Mouse (Mus musculus) testis, adult 2 months (tissue): Measurements from ENCODE around the gene Dcun1d4.

Source experiments
- CTCF ChIP-seq: fragments of 200-500 bp; IDR thresholded peaks from 2 replicates; pipeline ENCODE4 v1.5.1; 2012; ENCODE audit warnings: low read depth, mild to moderate bottlenecking, inconsistent platforms, low read length, moderate library complexity; ENCODE audit not compliant: control insufficient read depth, insufficient read depth, insufficient replicate concordance
- POLR2A ChIP-seq: fragments of 200-500 bp; IDR thresholded peaks from 2 replicates; pipeline ENCODE4 v1.6.1; 2012; ENCODE audit warnings: low read depth, mild to moderate bottlenecking, inconsistent platforms, low read length, moderate library complexity; ENCODE audit not compliant: control insufficient read depth

DNA sequence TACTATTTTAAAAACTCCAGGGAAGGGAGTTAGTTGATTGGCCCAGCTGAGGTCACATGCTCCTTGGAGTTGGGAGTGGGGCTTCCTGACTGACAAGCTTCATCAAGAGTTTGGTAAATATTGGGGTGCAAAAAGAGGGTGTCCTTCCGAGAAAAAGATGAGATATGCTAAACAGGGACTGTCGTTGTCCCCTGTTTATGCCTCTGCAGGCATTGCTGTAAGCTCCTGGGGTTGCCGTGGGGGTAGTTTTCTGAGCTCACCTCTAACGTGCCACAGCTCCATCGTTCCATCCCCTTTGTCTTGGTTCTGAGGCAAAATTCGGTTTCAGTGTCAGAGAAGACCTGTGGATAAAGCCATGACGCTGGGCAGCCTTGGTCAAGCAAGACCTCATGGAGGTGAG is at the start of gene Dcun1d4:
- TF ChIP-seq CTCF = no peak
- peak; percentile 54; the same call in 1 of the 2 replicates for TF ChIP-seq POLR2A
